Mouse (Mus musculus) kidney, adult 2 months (tissue): ENCODE measurements at regions not wholly inside any gene's neighbourhood (a gene's known extent, or its start where the extent isn't known, plus 50 kb on each side); places are given as distances from the start of the nearest gene placed in this dataset.

Experiments
- DNase-seq: peaks from one replicate; pipeline ENCODE4 v3.0.0; 2021
- H3K27ac ChIP-seq: fragments of 200-500 bp; 2 replicates; pipeline ENCODE4 v1.5.1; 2012; ENCODE audit warnings: low read depth, low read length, control low read depth, inconsistent platforms; ENCODE audit not compliant: insufficient read depth
- H3K27me3 ChIP-seq: fragments of 200-500 bp; replicated peaks from 2 replicates; pipeline ENCODE4 v1.6.1; 2012; ENCODE audit warnings: mild to moderate bottlenecking, moderate library complexity, low read length, inconsistent platforms; ENCODE audit not compliant: control insufficient read depth, insufficient read depth
- H3K36me3 ChIP-seq: fragments of 200-500 bp; 2 replicates; pipeline ENCODE4 v1.6.1; 2012; ENCODE audit warnings: mild to moderate bottlenecking, moderate library complexity, low read length, inconsistent platforms; ENCODE audit not compliant: control insufficient read depth, insufficient read depth
- H3K4me1 ChIP-seq: fragments of 200-500 bp; 2 replicates; pipeline ENCODE4 v1.6.1; 2011; ENCODE audit warnings: low read length; ENCODE audit not compliant: control insufficient read depth, insufficient read depth
- H3K4me3 ChIP-seq: fragments of 200-500 bp; 2 replicates; pipeline ENCODE4 v1.5.1; 2011; ENCODE audit warnings: mild to moderate bottlenecking, low read depth, low read length, control low read depth; ENCODE audit not compliant: insufficient read depth
- CTCF ChIP-seq: fragments of 200-500 bp; conservative IDR thresholded peaks from 2 replicates; pipeline ENCODE4 v1.5.1; 2011; ENCODE audit warnings: low read depth, mild to moderate bottlenecking, control low read depth, low read length, moderate library complexity, mixed read lengths; ENCODE audit not compliant: insufficient read depth, insufficient read length
- POLR2A ChIP-seq: fragments of 200-500 bp; IDR thresholded peaks from one replicate; pipeline ENCODE4 v1.6.1; 2011; ENCODE audit warnings: low read depth, low read length, control low read depth
- WGBS: fragments of 180-500 bp; shearing (Covaris S2); methylation state at CpG from one replicate; pipeline ENCODE4 v1.1.7; 2018; 5-methylcytosine and 5-hydroxymethylcytosine counted together

- no peak overlapping the region for H3K4me3 ChIP-seq
- no peaks in the 10 kb centered on the region; the same call in 1 of the 2 replicates for H3K27me3 ChIP-seq
- DNase-seq, result no peak
- no peaks in the 10 kb centered on the region for H3K36me3 ChIP-seq
- WGBS, result 98% methylated on average over 2 of the region's 2 CpGs
- TF ChIP-seq POLR2A, result no peak
- TF ChIP-seq CTCF, result no peak
- no peak overlapping the region for H3K27ac ChIP-seq
- H3K4me1 ChIP-seq, result no peaks in the 10 kb centered on the region
Observed at GRCm38 (mm10) chr14:48729996-48730395, 56.4 kb upstream of the Otx2 start.
